Mouse (Mus musculus) liver, embryonic 14.5 days (tissue): ENCODE measurements around the gene Trappc10.

Experiments
- CTCF ChIP-seq: IDR thresholded peaks from 2 replicates; pipeline ENCODE4 v1.5.1; 2016; ENCODE audit warnings: antibody characterized with exemption, low read depth, control low read depth
- EP300 ChIP-seq: IDR thresholded peaks from 2 replicates; pipeline ENCODE4 v1.6.1; 2016; ENCODE audit warnings: antibody characterized with exemption, low read depth

DNA sequence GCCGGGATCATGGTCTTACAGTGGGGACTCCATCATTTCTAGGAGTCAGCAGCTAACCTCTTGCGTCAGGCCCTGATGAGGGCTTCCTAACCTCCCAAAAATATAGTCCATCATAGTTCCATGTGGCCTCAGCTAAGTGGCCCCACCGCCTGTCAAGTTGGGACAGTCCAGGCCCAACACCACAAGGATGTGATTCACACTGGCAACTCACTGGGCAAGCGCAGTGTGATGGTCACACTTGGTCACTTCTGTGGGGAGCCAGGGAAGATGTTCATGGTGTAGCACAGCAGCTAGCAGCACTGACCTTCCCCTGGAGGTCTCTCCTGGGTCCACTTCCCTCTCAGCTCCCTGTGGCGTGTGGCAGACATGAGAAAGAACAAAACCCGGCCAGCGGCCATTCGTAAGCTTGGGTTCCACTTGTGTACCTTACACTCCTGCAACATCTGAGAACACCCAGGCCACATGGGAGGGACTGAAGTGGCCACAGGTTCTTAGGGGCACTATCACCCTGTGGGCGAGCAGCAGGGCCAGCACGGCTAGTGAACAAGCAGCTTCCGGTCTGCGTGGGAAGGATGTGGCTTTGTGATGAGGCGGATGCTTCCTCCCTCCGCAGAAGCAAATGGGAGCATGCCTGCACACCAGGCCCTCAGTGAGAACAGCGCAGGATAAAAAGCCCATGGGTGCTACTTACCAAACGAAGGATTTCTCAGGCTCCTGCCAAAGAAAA is 83.9 kb downstream of the Trappc10 start:
- TF ChIP-seq CTCF (no peak), EP300 (no peak)
